Mouse (Mus musculus): Measurements from ENCODE around the gene Mast2.

Mast2 gene

DNA sequence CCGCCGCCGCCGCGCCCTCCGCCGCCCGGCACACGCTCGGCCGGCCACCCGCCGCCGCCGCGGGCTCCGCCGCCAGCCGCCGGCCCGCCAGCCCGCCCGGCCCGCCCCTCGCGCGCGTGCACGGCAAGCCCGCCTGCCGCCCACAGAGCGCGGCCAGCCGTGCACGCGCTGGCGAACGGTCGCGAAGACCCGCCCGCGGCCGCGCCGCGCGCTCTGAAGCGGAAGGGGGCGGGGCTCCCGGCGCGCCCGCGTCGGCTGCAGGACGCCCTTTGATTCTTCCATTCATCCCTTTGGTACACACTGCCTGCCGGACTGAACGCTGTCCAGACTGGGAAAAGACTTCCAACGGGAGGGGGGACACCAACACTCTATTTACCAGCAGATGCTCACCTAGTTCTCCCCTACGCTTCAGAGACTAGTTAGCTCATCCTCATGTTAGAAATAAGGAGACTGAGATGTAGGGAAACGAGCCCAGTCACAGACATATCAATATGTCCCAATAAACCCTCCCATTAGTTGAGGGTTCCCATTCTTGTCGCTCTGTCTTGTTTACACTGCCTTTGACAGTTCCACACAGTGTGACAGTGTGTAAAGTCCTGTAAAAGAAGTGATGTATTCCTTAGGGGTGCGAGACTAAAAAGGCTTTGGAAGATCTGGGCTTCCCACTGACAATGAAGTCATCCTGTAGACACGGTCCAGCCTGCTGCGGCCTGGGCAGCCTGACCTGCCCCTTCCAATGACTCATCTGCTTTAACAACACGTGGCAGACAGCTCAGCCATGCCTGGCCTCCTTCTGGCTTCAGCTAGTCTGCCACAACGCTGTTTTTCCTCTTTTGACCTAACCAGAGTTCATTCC is at the start of gene Mast2:
Gene Mast2, minus strand, starts transcription at position 58 of the 856 bp plus-strand sequence.
- DNase-seq = peak; percentile 83 to 94

DNA sequence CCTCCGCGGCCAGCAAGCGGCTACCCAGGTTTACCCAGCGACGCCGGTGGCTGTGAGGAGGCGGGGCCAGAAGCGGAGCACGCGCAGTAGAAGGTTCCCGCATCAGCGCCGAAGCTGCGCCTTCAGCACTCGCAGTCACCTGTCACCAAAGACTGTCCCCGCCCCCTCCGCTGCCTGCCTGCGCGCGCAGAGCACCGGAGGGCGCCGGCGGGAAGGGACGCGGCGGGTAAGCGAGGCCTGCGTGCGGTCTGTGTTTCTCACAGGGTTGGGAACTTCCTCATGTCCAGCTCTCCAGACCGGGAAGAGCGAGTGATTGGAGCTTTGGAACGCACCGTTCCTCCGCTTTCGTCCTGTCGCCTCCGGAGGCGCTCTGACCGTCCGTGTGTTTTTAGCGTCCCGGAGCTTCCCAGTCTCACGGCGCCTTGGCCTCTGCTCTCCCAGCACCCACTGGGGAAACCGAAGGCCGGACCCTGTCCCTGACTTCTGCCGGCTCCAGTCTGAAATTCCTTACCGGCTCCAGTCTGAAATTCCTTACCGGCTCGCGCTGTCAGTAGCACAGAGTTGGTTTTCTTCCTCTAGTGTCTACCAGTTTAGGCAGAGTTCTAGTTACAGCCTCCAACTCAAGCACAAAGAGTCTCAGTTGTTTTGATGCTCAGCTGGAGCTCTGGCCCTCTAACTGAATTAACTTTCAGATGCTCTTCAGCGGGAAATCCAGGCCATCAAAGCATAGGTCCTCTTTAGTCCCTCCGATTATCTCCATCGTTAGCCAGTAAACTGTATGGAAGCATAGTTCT is 43.6 kb upstream of the Mast2 start, which contains the start of gene Ipp:
Gene Ipp, plus strand, starts transcription at position 125 of the 794 bp plus-strand sequence.
- peak; percentile 98 for DNase-seq

DNA sequence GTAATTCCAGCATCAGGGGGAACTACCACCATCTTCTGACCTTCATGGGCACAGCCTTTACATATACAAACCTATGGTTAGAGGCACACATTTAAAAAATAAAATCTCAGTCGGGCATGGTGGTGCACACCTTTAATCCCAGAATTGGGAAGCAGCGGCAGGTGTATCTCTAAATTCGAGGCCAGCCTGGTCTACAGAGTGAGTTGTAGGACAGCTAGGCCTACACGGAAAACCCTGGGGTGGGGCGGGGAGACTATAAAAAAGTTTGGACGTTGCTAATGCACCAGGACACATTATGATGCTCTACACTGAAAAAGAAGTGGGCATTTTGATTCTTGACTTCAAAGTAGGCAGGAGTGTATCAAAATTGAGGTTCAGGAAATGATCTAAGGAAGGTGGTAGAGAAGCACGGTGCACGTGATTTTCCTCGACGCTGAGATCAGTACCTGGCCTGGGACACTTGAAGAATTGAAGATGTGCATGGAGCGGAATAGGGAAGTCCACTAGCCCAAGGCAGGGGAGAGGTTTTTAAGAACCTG is 43.0 kb upstream of the Mast2 start:
- no peak for DNase-seq

DNA sequence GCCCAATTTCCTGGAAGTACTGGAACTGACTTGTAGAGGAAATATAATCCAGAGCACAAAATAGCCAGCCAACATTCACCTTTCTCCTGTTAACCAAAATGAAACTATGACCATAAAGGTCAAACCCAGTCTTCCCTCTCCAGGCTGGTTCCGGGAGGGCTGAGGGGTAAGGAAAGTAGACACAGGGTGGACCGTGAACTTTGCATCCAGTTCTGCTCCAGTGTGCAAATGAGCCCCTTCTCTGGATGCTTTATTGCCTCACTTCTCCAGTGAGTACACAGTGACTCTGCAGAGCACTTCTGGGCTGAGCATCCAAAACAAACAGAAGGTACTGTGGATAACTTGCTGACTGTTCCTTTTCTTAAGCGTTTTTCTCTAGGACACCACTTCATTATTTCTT is 36.0 kb upstream of the Mast2 start:
- DNase-seq = peak; percentile 29 to 69

DNA sequence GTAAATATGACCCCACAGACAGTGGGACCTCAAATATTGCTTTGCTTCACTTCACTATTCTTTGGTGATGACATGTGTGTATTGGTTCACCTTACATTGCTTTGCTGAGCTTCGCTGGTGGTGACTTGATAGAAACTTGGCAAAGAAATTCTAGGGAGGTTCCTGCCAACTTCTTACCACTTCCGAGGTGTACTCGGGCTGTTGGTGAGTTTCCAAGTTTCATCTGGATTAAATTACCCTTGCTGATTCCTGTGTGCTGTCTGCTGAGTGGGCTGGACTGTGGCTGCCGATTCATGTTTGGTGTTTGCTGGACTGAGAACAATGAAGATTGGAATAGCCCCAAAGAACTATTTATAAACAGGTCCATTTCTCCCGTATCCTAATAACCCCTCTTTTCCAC is 29.7 kb upstream of the Mast2 start:
- no peak for DNase-seq

DNA sequence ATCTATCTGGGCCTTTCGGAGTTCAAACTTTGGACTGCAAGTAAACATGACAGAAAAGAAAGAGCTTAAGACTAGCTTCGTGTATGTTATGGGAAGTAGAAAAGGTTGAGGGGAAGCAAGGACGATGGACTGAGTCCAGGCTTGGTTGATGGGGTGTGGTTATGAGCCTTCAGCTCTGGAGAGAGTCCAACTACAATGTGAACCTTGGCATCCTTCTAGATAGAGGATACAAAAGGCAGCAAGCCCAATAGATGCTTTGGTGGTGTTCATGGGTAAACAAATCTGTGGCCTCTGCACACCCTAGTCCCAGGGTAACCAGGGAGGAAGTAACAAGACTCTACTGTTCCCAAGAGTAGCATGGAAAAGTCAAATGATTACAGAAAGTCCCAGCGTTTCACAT is 28.5 kb upstream of the Mast2 start:
- DNase-seq = peak in 1 of 2 experiments; percentile 31

DNA sequence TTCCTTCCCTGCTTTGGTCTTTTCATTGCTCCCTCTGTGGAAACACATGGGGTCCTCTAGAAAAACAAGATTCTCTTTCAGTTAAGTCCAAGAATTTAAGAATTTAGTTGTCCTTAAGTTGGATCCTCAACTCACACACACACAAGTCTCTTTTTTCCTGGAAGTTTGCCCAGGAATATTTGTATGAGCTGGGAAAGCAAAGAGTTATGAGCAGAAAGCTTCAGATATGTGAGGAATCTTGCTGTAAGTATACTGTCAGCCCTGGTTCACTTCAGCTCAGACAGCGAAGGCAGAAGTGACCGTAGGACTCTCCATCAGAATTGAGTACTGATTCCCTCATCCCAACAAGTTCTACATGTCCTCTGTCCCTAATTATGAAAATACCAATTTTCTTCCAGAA is 27.9 kb upstream of the Mast2 start:
- DNase-seq = no peak

DNA sequence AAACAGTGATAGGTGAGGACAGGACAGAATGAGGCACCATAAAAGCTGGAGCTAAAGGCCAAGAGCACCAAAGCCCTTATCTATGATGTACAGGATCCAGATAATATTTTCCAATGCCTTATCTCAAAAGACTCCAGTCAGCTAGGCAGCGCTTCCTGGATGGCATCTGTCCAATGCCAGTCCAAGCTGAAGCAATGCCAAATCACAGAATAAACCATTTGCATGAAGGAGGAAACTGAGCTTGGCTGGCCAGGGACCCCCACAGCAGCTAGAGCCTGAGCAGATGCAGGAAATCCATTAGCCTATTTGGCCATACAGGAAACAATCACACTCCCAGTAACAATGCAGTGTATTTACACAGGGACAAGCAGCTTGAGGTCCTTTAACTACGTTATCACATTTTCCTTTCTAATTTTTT is 27.1 kb upstream of the Mast2 start:
- DNase-seq = peak; percentile 48 to 63

DNA sequence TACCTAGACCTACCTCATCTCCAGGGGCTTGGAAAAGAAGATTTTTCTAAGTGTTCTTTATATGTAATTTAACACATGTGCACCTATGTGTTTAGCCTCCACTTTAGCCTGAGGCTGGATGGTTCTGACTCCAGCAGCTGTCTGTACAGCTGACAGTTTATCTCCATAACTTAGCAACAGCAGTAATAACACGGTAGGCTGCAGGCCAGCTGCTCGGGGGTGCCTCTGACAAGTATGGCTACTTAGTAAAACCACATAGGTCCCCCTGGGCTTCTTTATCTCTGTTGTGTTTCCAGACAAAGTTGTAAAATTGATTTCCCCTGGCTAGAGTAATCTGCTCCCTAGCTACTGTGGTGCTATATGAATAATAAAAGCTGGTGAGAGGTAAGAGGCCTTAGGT is 19.5 kb upstream of the Mast2 start:
- DNase-seq = no peak

DNA sequence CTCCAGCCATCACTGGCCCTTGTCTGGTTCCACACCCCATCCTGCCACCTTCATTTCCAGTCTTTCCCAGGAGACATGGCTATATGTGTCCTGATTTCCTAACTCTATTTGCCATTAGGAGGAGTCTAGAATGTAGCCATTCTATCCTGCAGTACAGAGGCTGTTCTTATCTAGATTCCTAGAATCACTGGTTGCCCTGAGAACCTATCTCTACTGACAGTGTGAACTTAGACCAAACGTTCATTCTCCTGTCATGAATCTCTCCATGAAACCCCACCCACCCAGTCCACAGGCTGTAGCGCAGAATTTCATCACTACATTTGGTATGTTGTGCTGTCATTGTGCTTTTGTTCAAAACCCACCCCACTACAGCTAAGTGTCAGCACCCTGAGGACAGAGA is 17.3 kb upstream of the Mast2 start:
- no peak for DNase-seq

DNA sequence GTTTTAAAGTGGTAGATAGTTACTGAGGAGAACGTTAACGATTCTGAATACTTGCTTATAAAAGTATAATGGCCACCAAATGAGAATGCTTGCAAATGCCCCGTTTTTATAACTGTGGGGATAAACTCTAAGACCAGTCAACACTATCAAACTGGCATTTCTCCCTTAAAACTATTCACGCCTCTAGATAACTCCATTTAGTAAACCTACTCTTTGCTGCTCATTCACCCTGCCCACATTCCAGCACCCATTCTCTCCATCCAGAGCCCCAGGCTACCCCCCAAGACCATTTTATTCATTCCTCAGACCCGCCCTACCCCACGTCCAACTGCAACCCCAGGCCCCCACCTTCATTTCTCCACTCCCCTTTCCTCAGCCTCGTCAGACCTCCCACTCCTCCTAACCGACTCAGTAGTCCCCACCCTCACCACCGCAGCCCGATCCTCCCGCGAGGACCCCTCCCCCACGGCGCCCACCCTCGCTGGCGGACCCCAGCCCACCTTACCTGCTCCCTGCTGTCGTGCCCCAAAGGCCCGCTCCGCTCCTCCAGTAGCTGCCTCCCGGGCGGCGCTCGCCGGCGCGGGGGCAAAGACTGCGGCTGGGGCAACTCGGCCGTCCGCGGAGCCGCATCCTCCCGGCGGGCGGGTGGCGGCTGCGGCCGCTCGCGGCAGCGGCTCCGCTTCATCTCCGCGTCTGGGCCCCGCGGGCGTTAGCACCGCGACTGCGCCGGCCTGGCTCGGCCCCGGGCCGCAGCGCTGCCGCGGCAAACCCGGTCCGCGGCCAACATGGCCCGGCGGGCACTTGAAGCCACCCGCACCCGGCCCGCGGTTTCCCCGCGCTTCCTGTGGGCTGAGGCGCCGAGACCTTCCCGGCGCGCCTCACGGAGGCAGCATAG is 505 bp downstream of the Mast2 start:
- peak; percentile 22 to 64 for DNase-seq

DNA sequence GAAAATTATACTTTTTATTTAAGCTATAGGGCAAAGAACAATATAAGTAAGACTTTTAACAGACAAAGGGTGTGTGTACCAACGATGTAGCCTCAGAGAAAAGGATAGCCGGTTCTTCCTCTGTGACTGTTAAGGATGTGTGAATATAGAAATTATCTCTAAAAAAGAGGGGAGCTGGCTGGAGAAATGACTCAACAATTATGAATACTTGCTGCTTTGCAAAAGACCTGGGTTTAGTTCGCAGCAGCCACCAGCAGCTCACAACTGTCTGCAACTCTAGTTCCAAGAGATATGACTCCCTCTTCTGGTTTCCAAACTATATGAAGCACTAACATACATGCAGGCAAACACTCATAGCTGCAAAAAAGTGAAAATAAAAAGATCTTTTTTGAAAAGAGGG is 2.0 kb downstream of the Mast2 start:
- no peak for DNase-seq

DNA sequence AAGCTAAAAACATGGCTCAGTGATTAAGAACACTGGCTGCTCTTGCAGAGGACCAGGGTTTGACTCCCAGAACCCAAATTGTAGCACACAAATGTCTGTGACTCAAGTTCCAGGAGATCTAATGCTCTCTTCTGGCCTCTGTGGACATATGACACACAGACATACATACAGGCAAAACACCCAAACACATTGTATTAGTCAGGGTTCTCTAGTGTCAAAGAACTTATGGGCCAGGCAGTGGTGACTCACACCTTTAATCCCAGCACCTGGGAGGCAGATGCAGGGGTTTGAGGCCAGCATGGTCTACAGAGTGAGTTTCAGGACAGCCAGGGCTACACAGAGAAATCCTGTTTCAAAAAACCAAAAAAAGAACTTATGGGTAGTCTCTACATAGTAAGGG is 12.4 kb downstream of the Mast2 start:
- no peak for DNase-seq

DNA sequence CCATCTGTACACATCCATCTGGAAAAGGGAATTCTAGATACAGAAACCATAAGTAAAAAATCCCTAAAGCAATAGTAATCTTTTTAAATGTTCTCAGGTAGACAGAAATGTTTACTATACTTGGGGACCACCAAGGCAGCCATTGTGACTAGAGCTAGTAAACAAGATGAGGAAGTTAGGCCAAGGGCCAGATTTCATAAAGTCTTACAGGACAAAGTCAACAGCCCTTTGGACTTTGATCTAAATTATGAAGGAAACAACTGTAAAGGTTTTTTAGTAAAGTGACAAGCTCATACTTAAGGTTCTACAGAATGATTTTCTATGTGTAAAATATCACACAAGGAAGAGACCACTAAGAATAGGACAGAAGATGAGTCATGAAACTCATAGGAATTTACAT is 14.0 kb downstream of the Mast2 start:
- peak in 1 of 2 experiments; percentile 19 for DNase-seq

DNA sequence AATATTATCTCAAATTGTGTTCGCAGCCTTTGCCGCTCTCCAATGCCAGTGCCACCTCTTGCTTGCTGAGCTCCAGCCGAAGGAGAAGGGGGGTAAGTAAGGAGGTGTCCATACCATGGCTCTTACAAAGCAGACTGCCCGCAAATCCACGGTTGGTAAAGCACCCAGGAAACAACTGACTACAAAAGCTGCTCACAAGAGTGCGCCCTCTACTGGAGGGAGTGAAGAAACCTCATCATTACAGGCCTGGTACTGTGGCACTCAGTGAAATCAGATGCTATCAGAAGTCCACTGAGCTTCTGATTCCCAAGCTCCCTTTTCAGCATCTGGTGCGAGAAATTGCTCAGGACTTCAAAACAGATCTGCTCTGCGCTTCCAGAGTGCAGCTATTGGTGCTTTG is 15.3 kb downstream of the Mast2 start:
- peak; percentile 34 to 52 for DNase-seq

DNA sequence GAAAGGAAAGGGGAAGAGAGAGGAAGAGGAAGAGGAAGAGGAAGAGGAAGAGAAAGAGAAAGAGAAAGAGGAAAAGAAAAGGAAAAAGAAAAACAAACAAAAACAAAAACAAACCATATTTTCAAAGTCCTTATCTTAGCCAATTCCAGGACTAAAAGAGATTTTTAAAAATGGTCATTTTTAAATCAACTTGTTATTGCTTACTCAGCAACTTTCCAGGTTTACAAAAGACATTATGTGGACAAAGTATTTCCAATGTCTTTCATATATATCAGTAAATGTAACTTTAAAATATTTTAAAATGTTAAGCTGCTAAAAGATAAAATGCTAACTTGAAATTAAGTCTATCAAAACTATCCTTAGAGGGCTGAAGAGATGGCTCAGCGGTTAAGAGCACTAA is 24.6 kb downstream of the Mast2 start:
- DNase-seq = no peak

DNA sequence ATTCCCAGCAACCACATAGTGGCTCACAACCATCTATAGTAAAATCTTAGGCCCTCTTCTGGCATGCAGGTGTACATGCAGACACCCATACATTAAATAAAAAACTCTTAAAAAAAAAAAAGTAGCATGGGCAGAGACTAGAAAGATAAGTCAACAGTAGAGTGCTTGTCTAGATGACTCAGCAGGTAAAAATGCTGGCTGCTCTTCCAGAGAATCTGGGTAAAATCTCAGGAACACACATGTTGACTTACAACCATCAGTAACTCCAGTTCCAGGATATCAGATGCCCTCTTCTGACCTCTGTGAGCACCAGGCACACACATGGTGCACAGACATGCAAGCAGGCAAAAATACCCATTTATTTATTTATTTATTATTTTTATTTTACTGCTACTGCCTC is 25.4 kb downstream of the Mast2 start:
- no peak for DNase-seq

DNA sequence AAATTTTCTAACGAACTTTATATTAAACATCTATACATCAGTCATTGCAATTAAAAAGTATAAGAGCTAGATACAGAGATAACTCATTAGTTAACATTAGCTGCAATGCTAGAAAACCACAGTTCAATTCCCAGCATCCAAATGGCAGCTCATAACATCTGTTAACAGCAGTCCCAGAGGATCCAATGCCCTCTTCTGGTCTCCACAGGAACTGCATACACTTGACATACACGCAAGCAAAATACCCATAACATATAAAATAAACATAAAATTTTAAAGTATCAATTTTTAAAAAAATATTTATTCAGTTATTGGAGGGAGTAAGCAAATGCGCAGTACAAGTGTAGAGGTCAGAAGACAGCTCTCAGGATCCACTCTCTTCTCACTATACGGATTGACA is 28.4 kb downstream of the Mast2 start:
- DNase-seq = no peak

DNA sequence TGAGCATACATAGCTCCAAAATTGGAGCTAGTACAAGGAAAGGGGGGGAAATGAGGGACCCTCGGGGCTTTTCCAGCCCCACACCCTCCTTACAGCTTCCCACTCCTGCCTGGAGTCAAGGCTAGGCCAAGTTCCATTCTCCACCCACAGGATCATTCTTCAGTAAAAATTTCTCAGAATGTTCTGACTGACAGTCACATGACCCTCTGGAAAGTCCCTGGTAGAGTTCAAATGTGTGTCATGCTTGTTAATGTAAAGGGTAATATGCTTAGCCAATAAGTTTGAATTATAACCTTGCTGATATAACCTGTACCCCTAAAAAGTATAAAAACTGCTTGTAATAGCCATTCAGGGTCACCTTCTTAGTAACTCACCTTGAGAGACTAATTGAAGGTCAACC is 41.8 kb downstream of the Mast2 start:
- no peak for DNase-seq

DNA sequence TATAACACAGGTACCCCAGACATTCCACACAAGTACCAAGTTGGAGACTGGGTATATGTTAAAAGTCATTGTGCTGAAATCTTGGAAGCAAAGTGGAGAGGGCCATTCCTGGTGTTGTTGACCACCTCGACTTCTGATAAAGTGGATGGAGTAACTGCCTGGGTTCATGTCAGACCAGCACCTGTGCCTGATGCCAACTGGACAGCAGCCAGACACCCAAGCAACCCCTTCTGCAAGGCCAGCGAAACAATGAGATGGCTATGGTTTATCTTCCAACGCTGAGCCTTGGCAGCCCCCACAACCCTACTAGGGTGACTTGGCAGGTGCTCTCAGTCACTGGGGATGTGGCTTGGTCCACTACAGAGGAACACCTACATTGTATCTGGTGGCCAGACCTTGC is 42.8 kb downstream of the Mast2 start:
- no peak for DNase-seq

DNA sequence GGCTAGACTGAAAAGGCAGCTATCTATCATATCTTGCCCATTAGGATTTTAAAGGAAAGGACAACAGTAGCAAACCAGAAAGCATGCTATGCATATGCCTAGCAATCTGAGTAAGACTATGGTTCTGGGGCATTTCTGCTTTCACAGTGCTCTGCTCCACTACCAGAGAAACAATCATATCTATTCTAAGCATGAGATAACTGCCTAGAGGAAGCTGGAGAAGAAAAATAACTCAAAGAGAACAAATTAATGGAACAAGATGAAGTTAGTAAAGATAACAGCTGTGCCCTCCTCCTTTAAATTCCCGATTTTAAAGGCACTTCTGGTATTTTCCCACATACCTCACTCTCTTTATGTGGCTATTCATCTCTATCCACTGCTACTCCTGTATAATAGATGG is 51.0 kb downstream of the Mast2 start:
- no peak for DNase-seq

DNA sequence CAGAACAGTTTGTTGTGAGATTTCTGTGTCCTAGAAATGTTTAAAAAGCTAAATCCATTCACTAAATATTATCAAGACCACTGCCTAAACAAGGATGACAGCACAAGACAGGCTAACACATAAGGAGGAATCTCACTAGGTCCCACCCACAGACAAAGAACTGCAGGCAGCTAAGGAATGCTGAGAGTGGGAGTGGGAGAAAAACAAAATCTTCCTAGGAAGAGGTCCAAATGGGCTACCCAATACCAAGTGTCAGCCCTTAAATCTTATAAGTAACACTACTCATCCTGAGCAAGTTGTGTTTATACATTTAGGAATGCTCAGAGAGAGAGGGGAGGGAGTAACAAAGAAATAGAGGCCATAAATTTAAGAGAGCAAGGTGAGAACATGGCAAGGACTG is 52.6 kb downstream of the Mast2 start:
- DNase-seq = no peak

DNA sequence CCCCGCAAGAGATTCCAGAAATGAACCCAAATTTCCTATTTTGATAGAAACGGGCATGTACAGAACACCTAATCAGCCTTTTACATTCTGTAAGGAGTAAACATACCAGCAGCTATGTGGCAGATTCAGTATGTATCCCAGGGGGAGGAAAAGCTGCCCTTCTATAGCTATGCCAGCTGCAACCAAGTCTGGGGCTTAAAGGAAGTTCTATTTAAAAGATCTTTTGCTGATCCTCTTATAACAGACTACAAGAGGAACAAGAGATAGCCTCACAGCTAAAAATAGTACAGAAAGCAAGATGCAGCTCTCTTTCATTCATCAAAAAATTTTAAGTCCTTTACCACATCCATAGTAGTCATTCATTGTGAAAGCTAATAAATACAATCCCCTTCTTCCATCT is 57.3 kb downstream of the Mast2 start:
- no peak for DNase-seq

Measured in kidney, postnatal 25 days (tissue).